Mouse (Mus musculus) heart, adult 9 months (tissue): Measurements from ENCODE around the gene Rtn3.
A peak's percentile ranks its signal among the peaks of the same experiment; 100 is the strongest.
"Not testable (repeated sequence)": the region's sequence is repeated elsewhere in the genome, so short reads cannot be mapped to it uniquely, and the experiment has no call there.

Experiments used
- DNase-seq, 2 experiments: peaks; one replicate each; pipeline ENCODE4 v3.0.0; 2022; ENCODE audit warnings: low spot score in 2 of 2

The Rtn3 gene

DNA sequence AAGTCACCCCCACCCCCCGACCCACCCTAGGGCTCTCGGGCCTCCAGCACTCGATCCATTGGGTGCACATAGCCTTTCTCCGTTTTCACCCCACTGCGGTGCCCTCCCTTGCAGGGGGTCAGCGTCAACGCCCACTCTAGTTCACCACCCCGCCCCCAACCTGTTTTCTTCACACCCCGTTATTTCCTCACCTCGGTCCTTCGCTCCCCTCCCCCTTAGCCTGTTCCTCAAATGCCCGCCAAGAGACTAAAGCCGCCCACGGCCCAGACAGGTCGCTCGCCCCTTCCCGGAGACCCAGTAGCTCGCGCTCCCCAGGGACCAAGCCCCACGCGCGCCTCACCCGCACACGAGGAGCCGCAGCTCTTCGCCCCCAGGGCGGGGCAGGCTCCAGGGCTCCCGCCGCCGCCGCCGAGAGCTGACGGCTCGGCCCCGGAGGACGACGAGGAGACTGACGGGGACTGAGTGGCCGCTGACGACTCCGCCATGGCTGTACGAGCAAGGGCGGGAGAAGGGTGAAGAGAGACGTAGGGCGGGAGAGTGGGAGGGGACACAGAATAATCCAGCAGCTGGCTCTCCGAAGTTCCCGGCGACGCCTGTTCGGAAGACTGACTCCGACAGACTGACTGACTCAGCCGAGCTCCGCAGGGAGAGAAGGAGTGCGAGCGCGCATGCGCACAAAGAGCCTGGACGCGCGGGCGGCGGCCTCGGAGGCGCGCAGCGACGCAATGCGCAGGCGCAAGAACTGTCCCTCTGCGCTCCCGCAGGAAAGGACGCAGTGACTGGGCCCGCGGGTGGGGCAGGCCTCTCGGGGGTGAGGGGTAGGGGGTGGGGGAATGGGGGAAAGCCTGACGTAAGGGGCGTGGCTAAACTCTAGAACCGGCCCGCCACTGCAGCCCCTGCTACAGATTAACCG, at the start of gene Rtn3:
Gene Rtn3 (minus strand): TSS at position 683 of the 913 bp plus-strand sequence.
- DNase-seq, result peak; percentile 97 to 98

DNA sequence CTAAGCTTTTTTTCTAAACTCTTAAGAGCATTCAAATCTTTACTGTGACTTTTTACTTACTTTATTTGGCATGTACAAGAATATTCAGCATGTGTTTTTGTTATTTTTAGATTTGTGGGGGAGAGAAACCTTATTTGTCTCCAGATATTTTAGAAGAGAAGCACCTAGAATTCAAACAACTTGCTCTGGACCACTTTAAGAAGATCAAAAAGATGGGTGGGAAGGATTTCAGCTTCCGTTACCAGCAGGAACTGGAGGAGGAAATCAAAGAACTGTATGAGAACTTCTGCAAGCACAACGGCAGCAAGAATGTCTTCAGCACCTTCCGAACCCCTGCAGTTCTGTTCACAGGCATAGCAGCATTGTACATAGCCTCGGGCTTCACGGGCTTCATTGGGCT, 48.8 kb upstream of the Rtn3 start:
- DNase-seq, result no peak

- DNase-seq, result peak; percentile 10 to 46
Measured at GRCm38 (mm10) chr19:7528639-7529428, 45.8 kb upstream of the Rtn3 start.

GRCm38 (mm10) chr19:7524879-7525278, 41.8 kb upstream of the Rtn3 start:
- DNase-seq, result no peak

DNA sequence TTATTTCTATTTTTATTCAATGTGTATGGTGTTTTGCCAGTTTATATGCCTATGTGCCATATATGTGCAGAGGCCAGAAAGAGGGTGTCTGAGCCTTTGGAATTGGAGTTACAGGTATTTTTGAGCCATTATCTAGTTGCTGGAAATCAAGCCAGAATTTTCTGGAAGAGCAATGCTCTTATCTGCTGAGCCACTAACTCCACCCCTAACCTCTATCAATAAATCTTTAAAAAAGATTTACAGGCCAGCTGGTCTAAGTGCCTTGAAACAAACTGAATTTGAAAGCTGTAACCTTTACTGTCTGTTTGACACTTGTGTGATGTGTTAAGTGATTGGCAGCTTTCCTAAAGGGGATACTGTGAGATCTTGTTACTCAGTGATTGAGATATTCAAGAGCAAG, 40.7 kb upstream of the Rtn3 start:
- no peak for DNase-seq

DNA sequence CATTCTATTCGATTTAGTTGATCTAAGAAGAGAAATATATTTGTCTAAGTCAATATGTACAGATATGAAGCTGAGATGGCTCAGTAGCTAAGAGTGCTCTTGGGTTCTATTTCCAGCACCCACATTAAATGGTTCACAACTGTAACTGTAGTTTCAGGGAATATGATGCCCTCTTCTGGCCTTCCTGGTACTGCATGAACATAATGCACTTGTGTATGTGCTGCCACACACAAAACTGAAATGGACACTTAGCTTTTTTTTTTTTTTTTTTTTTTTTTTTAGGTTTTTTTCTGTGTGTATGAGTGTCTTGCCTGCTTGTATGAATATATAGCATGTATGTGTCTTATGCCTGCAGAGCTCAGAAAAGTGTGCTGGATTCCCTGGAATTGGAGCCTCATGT, 40.2 kb upstream of the Rtn3 start:
- no peak for DNase-seq

DNA sequence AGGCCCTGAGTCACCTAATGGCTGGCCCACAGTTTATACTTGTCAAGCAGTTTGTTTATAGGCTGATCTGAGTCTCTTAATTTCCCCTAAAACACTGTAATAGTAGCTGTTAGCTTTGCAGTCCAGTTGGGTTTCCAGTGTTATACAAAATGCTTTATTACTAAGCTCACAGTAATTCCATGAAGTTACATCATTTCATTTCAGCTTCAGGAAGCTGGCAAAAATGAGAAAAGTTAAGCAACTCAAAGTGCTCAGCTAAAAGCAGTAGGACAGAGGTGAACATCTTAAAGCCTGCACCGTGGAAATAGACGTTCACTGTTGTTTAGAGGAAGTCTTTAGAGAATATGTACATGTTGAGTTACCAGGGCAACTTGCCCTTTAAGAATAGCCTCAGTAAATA, 39.8 kb upstream of the Rtn3 start:
- DNase-seq, result no peak

GRCm38 (mm10) chr19:7521619-7522018, 38.5 kb upstream of the Rtn3 start:
- DNase-seq, result no peak

DNA sequence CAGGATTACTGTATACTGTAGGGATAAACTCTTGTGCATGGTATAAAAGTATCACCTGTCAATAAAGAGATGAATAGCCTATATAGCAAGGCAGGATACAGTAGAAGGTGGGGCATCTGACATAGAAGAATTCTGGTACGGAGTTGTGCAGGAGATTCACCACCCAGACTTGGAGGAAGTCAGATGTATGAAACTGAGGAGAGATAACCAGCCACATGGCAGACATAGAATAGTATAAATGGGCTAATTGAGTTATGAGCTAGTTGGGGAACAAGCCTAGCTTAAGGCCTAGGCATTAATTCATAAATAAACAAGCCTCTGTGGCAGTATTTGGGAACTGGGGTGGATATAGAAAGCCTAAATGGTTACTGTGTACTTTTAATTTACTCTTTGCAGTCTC, 33.4 kb upstream of the Rtn3 start:
- no peak for DNase-seq

- no peak for DNase-seq
Measured at GRCm38 (mm10) chr19:7508026-7508425, 24.9 kb upstream of the Rtn3 start.

GRCm38 (mm10) chr19:7506321-7506720, 23.2 kb upstream of the Rtn3 start:
- no peak for DNase-seq

GRCm38 (mm10) chr19:7502432-7502831, 19.4 kb upstream of the Rtn3 start:
- DNase-seq, result no peak

DNA sequence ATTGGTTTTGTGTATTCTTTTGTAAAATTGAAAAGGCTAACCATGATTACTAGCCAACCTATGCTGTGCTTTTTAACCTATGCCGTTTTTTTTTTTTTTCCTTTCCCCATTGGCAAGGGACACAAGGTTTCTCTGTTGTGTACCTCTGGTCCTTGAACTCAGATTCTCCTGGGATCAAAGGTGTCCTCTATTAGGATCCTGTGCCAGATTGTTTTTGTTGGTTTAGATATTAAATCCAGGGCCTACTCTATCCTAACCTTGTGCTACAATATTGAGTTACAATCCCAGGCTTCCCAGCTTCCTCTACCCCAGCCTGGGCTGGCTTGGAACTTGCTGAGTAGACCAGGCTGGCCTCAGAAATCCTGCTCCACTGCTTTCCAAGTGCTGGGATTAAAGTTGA, 17.6 kb upstream of the Rtn3 start:
- DNase-seq, result no peak

DNA sequence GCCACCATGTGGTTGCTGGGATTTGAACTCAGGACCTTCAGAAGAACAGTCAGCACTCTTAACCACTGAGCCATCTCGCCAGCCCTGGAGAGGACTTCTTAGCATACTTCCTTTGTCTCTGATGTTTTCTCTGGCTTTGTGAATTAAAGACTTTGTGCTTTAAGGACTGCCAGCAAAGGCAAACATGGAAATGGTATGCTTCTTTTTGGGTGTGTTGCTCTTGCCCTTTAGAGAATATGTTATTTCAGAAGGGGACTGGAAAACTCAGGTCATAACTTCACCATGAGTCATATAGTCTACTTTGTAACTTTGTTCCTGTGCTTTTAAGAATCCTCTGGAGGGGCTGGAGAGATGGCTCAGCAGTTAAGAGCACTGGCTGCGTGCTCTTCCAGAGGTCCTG, 15.7 kb upstream of the Rtn3 start:
- no peak for DNase-seq

GRCm38 (mm10) chr19:7496070-7496469, 13.0 kb upstream of the Rtn3 start:
- DNase-seq, result not testable (repeated sequence)

DNA sequence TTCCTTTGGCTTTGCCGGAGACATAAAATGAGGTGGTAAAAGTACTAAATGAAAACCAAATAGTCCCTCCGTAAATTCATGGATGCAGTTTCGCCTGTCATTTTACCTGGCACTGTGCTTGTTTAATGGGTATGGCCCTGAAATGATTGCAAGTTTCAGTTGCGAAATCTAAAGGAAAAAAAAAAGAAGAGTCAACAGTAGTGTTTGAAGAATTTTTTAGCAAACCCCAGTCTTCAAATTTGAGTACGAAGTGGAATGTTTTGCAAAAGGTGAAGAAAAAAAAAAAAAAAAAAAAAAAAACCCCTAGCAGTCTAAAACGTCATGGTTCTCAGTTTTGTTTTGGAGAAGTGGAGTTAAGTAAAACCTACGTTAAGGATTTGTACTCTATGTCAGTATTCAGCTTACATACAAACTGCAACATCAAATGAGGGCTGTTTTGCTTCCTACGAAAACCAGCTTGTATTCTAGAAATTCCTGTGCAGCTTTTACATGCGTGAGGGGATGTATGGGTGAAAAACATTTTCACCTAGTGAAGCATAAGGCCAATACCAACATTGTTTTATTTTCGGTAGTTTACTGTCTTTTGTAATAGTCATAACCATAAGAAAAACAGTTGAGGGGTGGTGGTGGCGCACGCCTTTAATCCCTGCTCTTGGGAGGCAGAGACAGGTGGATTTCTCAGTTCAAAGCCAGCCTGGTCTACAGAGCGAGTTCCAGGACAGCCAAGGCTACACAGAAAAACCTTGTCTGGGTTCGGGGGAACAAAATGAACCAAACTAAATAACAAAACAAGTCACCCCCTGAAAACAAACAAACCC, 12.3 kb upstream of the Rtn3 start:
- no peak for DNase-seq

DNA sequence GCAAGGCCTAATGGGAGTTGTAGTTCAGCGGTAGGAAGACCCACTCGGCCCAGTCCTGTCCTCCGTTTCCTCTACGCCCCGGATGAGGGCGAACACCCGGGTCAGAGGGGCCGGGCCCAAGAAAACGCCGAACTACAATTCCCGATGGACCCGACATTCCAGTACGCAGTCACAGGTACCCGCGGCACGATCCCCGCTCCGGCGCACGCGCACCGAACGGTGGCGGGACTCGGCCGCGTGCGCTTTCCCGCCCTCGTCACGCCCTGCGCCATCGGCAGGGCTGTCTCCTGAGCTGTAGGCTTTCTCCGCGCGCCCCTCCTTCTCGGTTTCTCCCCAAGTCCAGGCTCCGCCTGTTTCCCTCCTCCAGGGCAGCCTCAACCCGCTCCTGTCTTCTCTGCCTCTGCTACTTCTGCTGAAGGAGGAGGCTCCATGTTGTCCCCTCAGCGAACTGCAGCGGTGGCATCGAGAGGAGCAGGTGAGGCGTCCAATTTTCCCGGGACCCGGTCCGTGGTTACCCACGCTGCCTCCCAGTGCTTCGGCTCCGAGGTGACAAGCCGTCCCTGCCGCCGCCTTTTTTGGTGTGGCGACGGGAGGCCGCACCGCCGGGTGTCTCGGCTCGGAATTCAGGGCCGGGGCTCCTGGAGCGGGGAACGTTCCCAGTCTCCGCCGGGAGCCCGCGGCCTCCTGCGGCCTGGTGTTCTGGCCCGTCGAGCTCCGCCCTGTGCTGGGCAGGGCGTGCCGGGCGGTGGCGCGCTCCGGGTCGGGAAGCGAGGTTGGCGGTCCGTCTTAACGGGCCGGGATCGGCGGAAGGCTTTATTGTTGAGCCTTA, 11.3 kb upstream of the Rtn3 start:
- DNase-seq, result peak; percentile 96 to 98

GRCm38 (mm10) chr19:7493352-7494186, 10.5 kb upstream of the Rtn3 start, which contains the start of gene Atl3:
Atl3 (plus strand) TSS chr19:7494040.
- no peak for DNase-seq

GRCm38 (mm10) chr19:7492682-7493081, 9.6 kb upstream of the Rtn3 start:
- no peak for DNase-seq

DNA sequence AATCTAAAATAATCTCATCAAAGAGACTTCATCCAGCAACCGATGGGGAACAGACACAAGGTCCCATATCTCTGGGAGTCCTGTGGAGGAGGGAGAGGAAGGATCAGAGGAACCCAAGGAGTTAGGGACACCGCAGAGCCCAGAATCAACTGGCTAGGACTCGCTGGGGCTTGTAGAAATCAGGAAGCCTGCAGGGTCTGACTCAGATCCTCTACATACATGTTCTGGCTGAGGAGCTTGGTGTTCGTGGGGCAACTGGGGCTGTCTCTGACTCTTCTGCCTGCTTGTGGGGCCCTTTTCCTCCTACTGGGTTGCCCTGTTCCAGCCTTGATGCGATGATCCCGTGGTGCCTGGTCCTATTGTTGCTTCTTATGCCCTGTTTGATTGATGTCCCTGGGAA, 8.9 kb upstream of the Rtn3 start:
- DNase-seq, result no peak
